Mouse (Mus musculus): ENCODE results near the gene Rnf31.

Rnf31 gene

GRCm38 (mm10) chr14:55603633-55604576, 12.4 kb downstream of the Rnf31 start:
- DNase-seq (ENCODE audit: low spot score in 2 of 2) = peak; percentile 85 to 91

DNA sequence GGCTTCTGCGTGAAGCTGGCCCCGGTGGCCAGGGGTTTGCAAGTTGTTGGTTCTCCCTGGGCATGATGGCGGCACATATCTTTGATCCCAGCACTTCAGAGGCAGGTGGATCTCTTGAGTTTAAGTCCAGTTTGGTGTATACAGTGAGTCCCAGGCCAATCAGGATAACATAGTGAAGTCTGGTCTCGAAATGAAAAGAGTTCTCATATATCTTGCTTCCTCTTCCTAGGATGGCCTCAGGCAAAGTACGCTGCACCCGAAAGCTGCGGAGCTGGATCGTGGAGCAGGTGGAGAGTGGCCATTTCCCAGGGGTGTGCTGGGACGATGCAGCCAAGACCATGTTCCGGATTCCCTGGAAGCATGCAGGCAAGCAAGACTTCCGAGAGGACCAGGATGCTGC, 13.3 kb downstream of the Rnf31 start:
- DNase-seq (ENCODE audit: low spot score in 2 of 2) = no peak

GRCm38 (mm10) chr14:55605743-55606459, 14.4 kb downstream of the Rnf31 start:
- no peak for DNase-seq (ENCODE audit: low spot score in 2 of 2)

DNA sequence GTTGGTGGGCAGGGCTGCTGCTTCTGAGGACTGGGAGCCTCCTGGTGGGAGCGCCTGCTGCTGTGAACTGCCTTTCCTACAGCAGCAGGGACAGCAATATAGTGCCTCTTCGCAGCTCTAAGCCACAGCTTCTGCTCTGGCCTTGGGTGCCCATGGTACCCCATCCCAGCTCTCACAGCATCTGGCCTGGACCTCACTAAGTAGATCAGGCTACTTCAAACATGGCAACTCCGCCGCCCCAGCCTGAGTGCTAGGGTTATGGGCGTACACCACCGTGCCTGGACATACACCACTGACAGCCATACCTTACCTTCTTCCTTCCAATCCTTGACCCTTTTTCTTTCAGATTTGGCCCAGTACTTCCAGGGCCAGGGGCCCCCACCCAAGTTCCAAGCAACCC, 16.8 kb downstream of the Rnf31 start:
- DNase-seq (ENCODE audit: low spot score in 2 of 2) = no peak

GRCm38 (mm10) chr14:55613346-55613745, 21.8 kb downstream of the Rnf31 start:
- DNase-seq (ENCODE audit: low spot score in 2 of 2) = no peak

- no peak for DNase-seq (ENCODE audit: low spot score in 2 of 2)
These were observed 23.2 kb downstream of the Rnf31 start for GRCm38 (mm10) chr14:55614565-55615178.

GRCm38 (mm10) chr14:55615876-55616275, 24.4 kb downstream of the Rnf31 start:
- DNase-seq (ENCODE audit: low spot score in 2 of 2) = no peak

- DNase-seq (ENCODE audit: low spot score in 2 of 2) = no peak
These were observed 25.3 kb downstream of the Rnf31 start for GRCm38 (mm10) chr14:55616844-55617243.

DNA sequence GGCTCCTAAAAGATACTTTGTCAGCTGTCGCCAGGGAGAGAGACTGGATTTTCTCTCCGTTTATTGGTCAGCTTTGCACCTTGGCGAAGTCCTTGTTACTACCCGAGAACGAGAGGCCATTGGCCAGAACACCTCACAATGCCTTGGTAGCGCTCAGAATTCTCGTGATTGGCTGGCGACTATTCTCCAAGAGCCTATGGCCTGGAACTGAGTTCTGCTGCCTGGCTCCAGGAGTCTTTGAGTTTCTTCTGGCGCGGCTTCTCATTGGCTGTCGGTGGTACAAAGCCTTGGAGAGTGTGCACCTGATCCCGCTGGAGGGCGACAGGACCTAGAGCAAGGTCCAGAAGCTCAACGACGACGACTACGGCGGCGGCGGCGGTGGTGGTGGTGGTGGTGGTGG, 26.3 kb downstream of the Rnf31 start, which contains the start of gene Rec8:
TSS of gene Rec8 (plus strand) at position 216 of the 400 bp plus-strand sequence.
- DNase-seq (ENCODE audit: low spot score in 2 of 2) = no peak

- DNase-seq (ENCODE audit: low spot score in 2 of 2) = no peak
These were observed 27.1 kb downstream of the Rnf31 start for GRCm38 (mm10) chr14:55618486-55619195.

DNA sequence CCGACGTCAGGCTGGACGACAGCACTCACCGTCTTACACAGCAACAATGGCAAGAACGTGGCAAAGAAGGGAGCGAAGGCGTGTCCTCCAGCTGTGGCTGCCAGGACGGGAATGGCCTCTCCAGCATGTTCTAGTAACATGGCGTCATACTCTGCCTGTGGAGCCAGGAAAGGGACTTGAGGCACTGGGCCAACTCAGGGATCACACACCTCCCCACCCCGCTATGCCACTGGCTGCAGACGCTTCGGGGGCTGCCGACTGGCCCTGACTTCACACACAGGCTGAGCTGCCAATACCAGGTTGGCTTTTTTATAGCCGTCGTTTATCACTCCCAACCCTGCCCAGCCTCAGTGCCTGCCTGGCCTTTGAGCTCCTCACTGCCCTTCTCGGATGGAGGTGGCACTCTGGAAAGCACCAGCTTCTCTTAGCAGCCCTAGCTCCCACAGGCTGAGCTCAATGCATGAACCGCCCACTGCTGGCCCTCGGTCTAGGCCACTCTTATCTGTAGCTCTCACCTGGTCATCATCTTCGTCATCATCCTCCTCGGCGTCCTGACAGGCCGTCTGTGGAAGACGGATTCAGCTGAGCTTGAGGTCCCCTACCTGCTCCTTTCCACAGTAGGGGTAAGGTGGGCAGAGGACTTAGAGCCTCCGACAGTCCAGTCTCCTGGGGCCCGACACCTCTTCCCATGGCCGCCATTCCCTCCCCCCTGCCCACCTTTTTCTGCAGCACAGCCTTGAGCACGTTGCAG, 36.7 kb downstream of the Rnf31 start:
- no peak for DNase-seq (ENCODE audit: low spot score in 2 of 2)

GRCm38 (mm10) chr14:55629312-55629711, 37.8 kb downstream of the Rnf31 start:
- peak in 1 of 2 experiments; percentile 71 for DNase-seq (ENCODE audit: low spot score in 2 of 2)

DNA sequence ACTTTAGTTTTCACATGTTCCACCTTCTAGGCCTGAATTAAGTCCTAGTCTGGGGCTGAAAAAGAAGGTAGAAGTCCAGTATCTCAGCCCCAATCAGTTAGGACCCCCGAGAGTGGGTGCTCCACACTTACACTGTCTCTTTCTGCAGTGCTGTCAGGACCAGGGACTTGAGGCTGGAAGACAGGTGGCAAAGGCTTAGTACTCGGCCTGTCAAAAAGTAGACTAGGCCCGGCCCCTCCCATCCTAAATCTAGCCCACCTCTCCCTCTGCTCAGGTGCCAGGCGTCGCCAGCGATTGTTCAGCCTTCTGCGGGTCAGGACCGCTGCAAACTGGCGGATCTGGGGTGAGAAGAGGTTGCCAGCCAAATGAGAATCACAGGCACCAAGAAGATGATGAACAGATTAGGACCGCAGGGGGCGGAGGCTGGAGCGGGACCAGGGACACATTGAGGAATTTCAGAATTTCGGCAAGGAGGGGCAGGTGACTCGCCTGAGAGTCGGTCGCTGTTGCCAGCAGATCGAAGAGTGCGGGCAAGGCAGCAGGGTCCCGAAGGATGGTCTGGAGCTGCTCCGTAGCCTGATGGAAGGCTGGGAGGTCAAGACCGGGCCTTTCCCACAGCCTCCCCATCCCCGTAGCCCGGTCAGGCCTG, 43.5 kb downstream of the Rnf31 start:
- DNase-seq (ENCODE audit: low spot score in 2 of 2) = no peak

DNA sequence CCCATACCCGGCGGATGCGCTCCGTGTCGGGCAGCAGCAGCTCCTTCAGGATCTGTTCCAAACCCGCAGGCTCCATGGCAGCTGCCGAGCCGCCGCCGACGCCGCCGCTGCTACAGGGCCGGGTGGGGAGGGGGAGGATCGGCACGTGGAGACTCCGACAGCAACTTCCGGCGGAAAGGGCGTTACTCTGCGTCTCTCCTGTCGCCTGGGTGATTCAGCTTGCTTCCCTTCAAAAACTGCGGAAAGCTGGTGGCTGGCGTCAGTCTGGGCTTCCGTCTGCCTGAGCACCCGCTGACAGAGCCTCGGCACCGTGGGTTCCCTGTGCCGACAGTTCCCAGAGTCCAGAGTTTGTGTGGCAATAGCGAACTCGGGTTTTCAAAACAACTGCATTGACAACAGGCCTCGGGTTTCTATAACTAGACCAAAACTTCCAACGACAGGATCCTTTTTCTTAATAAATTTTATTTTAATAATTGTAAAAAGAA, 44.1 kb downstream of the Rnf31 start, which contains the start of gene Ipo4:
TSS of gene Ipo4 (minus strand) at position 435 of the 485 bp plus-strand sequence.
- peak; percentile 77 to 82 for DNase-seq (ENCODE audit: low spot score in 2 of 2)

GRCm38 (mm10) chr14:55637795-55638194, 46.3 kb downstream of the Rnf31 start, which contains the start of gene Gm49378:
Gene Gm49378, minus strand, starts transcription at chr14:55637895.
- no peak for DNase-seq (ENCODE audit: low spot score in 2 of 2)

GRCm38 (mm10) chr14:55640816-55641215, 49.3 kb downstream of the Rnf31 start:
- DNase-seq (ENCODE audit: low spot score in 2 of 2) = no peak

GRCm38 (mm10) chr14:55641291-55641690, 49.8 kb downstream of the Rnf31 start:
- DNase-seq (ENCODE audit: low spot score in 2 of 2) = no peak

DNA sequence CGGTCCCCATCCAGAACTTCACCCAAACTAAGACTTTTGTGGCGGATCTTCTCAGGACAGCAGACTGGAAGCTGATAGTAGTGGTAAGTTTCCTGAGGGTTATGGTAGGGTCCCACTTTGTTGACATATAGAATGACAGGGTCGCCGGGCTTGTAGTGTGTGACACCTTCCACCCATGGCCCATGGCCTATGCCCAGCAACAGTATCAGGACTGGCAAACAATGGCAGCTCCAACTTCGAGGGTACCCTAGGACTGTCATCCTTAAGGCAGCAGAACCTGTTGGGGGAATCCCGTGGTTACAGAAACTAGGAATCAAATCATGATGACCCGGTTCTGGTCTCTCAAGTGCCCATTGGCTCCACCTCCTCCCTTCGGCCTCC, 51.2 kb downstream of the Rnf31 start:
- DNase-seq (ENCODE audit: low spot score in 2 of 2) = no peak

DNA sequence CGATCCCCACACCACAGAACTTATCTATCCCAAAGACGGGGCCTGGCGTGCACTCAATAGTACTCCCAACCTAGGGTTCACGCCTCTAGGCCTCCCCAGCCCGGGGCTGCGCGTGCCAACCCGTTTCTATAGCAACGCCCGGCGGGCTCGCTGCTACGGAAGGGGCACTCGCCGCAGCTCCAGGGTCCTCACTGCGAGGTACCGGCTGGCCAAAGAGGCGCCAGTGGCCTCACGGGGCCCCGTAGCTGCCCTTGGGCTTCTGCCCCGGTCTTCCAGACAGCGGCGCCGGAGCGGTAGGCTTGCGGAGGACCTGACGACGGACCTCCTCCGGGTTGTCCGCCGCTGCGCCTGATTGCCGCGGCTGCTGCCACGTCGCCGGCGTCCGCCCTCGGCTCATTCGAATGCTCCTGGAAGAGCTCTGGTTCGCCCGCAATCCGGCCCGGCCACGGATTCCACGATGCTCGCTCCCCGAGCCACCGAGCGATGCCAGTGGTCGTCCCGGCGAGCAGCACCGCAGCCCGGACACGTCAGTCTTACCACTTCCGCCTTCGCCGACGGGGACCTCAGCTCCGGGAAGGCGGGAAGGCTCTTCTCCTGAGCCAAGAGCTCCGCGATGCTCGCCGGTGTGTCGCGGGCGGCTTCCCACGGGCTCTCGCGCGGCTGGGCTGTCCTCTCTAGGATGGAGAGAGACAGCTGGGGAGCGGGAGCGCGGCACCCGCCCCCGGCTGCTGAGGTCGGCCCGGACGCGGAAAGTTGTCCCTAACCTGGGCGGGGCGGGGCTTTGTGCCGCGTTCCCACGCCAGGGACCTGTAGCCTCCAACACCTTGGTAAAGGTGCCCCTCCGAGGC, 51.8 kb downstream of the Rnf31 start, which contains the start of gene Tm9sf1:
TSS of gene Tm9sf1 (minus strand) at position 747 of the 848 bp plus-strand sequence.
- DNase-seq (ENCODE audit: low spot score in 2 of 2) = peak; percentile 79 to 84

Data from urinary bladder, postnatal 4 days (tissue).